Mouse (Mus musculus): ENCODE measurements around the gene Trim80. TPM values are rescaled to one million over a fixed set of nuclear protein-coding genes. Genes with fewer than 3 reads are reported as not detected.

Trim80 gene
- total RNA-seq, 1 experiment = 0.31 TPM

DNA sequence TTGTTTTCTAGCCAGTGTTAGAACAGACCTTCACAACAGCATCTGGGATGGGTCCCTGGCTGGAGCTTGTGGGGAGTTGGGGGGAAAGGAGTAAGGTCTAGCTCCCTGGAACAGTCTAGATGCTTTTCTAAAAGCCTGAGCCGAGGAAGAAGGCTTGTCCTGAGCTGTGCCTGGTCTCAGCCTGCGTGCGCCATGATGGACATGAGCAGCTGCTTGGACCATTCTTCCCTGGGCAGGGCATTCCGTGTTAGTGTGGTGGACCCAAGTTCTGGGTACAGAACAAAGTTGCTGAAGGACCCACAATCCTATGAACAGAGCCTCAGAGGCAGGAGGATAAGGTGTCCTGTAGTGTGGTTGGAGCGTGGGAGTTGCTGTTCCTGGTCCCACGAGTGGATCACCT lies 9.8 kb upstream of the Trim80 start:
- in situ Hi-C loops (cut with MboI; ENCODE audit: low sequenced_read_pairs in 2 of 2, unreplicated experiment in 2 of 2) = no loop called here
- H3K4me3 ChIP-seq (ENCODE audit: insufficient read depth in 1 of 2, low read depth in 1 of 2, low read length in 2 of 2, poor library complexity in 1 of 2, severe bottlenecking in 1 of 2) = no peak overlapping the region
- H3K27ac ChIP-seq (ENCODE audit: insufficient read depth, low read depth, low read length, poor library complexity, severe bottlenecking) = no peak overlapping the region
- DNase-seq (ENCODE audit: low read depth, low spot score) = no peak
- H3K36me3 ChIP-seq (ENCODE audit: control insufficient read depth, insufficient read depth, low read length, poor library complexity, severe bottlenecking) = peaks cover 24% of the 10 kb centered on the region; the same call in 1 of the 2 replicates
- no peak overlapping the region for H3K9ac ChIP-seq (ENCODE audit: insufficient read depth, low read depth, low read length, poor library complexity, severe bottlenecking)
- peaks cover 4 to 6% of the 10 kb centered on the region in 2 experiments; a peak in 2 of 4 replicates for H3K4me1 ChIP-seq (ENCODE audit: control insufficient read depth in 2 of 2, insufficient read depth in 2 of 2, low read length in 2 of 2, poor library complexity in 1 of 2)
- no peaks in the 10 kb centered on the region for H3K9me3 ChIP-seq (ENCODE audit: control insufficient read depth, insufficient read depth, low read depth, low read length)
- TF ChIP-seq CHD2 (IDR thresholded peaks at IDR 0.05; ENCODE audit: low read depth, low read length) (no peak), ZNF384 (IDR thresholded peaks at IDR 0.05; ENCODE audit: low read depth, low read length) (no peak), MAFK (IDR thresholded peaks at IDR 0.05; ENCODE audit: insufficient read depth, low read depth, low read length) (no peak)

DNA sequence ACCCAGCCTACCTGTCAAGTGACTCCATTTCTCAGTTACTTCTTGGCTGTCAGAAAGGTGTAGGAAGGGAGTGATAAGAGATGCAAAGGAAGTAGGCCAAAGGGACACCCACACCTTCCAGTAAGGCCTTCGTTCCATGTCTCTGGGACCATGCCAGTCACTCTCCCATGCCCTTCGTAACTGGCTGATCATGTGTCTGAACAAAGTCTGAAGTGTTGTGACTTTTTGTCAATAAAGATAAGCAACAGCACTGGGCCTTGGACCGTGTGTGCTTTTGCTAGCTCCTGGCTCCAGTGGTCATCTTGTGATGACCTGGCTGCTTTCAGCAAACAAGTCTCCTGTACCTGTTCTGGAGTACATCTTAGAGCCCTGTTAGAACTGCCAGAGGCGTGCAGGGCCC lies 7.5 kb upstream of the Trim80 start:
- no peak for DNase-seq (ENCODE audit: low read depth, low spot score)
- Histone ChIP-seq H3K4me3 (ENCODE audit: insufficient read depth in 1 of 2, low read depth in 1 of 2, low read length in 2 of 2, poor library complexity in 1 of 2, severe bottlenecking in 1 of 2) (no peak overlapping the region), H3K9ac (ENCODE audit: insufficient read depth, low read depth, low read length, poor library complexity, severe bottlenecking) (no peak overlapping the region), H3K36me3 (ENCODE audit: control insufficient read depth, insufficient read depth, low read length, poor library complexity, severe bottlenecking) (peaks cover 24% of the 10 kb centered on the region; the same call in 1 of the 2 replicates), H3K4me1 (ENCODE audit: control insufficient read depth in 2 of 2, insufficient read depth in 2 of 2, low read length in 2 of 2, poor library complexity in 1 of 2) (peaks cover 5% of the 10 kb centered on the region in 2 experiments; a peak in 2 of 4 replicates), H3K9me3 (ENCODE audit: control insufficient read depth, insufficient read depth, low read depth, low read length) (no peaks in the 10 kb centered on the region), H3K27ac (ENCODE audit: insufficient read depth, low read depth, low read length, poor library complexity, severe bottlenecking) (no peak overlapping the region)
- TF ChIP-seq CHD2 (IDR thresholded peaks at IDR 0.05; ENCODE audit: low read depth, low read length) (no peak), HCFC1 (IDR thresholded peaks at IDR 0.05; ENCODE audit: borderline replicate concordance, insufficient read depth, low read length) (no peak), MAFK (IDR thresholded peaks at IDR 0.05; ENCODE audit: insufficient read depth, low read depth, low read length) (no peak), ZNF384 (IDR thresholded peaks at IDR 0.05; ENCODE audit: low read depth, low read length) (no peak), ZC3H11A (IDR thresholded peaks at IDR 0.05; ENCODE audit: borderline replicate concordance, low read depth, low read length) (no peak)
- in situ Hi-C loops (cut with MboI; ENCODE audit: low sequenced_read_pairs in 2 of 2, unreplicated experiment in 2 of 2) = no loop called here

- H3K36me3 ChIP-seq (ENCODE audit: control insufficient read depth, insufficient read depth, low read length, poor library complexity, severe bottlenecking) = peaks cover 23% of the 10 kb centered on the region; the same call in 1 of the 2 replicates
Observed at GRCm38 (mm10) chr11:115433342-115433741, 7.0 kb upstream of the Trim80 start.

DNA sequence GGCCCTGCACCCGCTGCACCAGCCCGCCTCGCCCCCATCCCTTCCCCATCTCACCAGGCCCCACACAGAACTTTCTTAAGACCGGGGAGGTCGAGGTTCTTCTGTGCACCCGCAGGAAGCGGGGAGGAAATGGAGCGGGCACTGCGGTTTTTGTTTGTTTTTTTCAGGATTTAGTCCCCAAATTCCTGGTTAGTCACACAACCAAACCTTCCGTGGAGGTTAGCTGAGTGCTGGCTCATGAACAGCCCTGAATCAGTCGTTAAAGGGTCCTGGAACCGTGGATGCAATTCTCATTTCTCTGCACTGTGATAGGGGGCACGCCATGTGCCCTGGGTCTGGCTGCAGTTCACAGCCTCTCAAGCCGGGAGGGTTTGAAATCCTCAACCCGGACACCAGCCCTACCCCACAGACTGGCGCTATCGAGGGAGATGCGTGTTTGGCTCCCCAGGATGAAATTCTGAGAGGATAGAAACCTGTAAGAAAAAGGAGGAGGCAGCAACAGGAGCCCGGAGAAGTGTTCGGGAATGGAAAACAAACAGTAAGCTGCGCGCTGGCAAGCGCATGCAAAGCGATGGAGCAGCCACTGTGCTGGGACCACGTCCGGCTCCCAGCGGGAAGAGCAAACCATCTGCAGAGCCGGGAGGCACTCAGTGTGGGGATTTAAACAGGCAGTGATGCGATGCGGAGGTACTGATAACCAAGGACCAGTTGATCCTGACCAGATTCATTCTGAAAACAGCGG lies 4.6 kb upstream of the Trim80 start:
- DNase-seq (ENCODE audit: low read depth, low spot score) = no peak
- Histone ChIP-seq H3K36me3 (ENCODE audit: control insufficient read depth, insufficient read depth, low read length, poor library complexity, severe bottlenecking) (peaks cover 7% of the 10 kb centered on the region; the same call in 1 of the 2 replicates), H3K9ac (ENCODE audit: insufficient read depth, low read depth, low read length, poor library complexity, severe bottlenecking) (peak overlapping the region; percentile 67), H3K9me3 (ENCODE audit: control insufficient read depth, insufficient read depth, low read depth, low read length) (no peaks in the 10 kb centered on the region), H3K4me3 (ENCODE audit: insufficient read depth in 1 of 2, low read depth in 1 of 2, low read length in 2 of 2, poor library complexity in 1 of 2, severe bottlenecking in 1 of 2) (peak overlapping the region; percentile 20 to 47), H3K4me1 (ENCODE audit: control insufficient read depth in 2 of 2, insufficient read depth in 2 of 2, low read length in 2 of 2, poor library complexity in 1 of 2) (peaks cover 2 to 3% of the 10 kb centered on the region in 2 experiments; a peak in 1 of 4 replicates), H3K27ac (ENCODE audit: insufficient read depth, low read depth, low read length, poor library complexity, severe bottlenecking) (no peak overlapping the region)
- TF ChIP-seq HCFC1 (IDR thresholded peaks at IDR 0.05; ENCODE audit: borderline replicate concordance, insufficient read depth, low read length) (no peak), ZNF384 (IDR thresholded peaks at IDR 0.05; ENCODE audit: low read depth, low read length) (no peak), ZC3H11A (IDR thresholded peaks at IDR 0.05; ENCODE audit: borderline replicate concordance, low read depth, low read length) (no peak), MAFK (IDR thresholded peaks at IDR 0.05; ENCODE audit: insufficient read depth, low read depth, low read length) (no peak), CHD2 (IDR thresholded peaks at IDR 0.05; ENCODE audit: low read depth, low read length) (no peak)
- in situ Hi-C loops (cut with MboI; ENCODE audit: low sequenced_read_pairs in 2 of 2, unreplicated experiment in 2 of 2) = no loop called here

More at GRCm38 (mm10) chr11:115433342-115433741, 7.0 kb upstream of the Trim80 start:
- Histone ChIP-seq H3K9ac (ENCODE audit: insufficient read depth, low read depth, low read length, poor library complexity, severe bottlenecking) (no peak overlapping the region), H3K9me3 (ENCODE audit: control insufficient read depth, insufficient read depth, low read depth, low read length) (no peaks in the 10 kb centered on the region), H3K4me3 (ENCODE audit: insufficient read depth in 1 of 2, low read depth in 1 of 2, low read length in 2 of 2, poor library complexity in 1 of 2, severe bottlenecking in 1 of 2) (no peak overlapping the region), H3K4me1 (ENCODE audit: control insufficient read depth in 2 of 2, insufficient read depth in 2 of 2, low read length in 2 of 2, poor library complexity in 1 of 2) (peaks cover 2 to 3% of the 10 kb centered on the region in 2 experiments; a peak in 1 of 4 replicates), H3K27ac (ENCODE audit: insufficient read depth, low read depth, low read length, poor library complexity, severe bottlenecking) (no peak overlapping the region)
- no peak for DNase-seq (ENCODE audit: low read depth, low spot score)
- no peak for TF ChIP-seq MAFK (IDR thresholded peaks at IDR 0.05; ENCODE audit: insufficient read depth, low read depth, low read length)
- TF ChIP-seq HCFC1 (IDR thresholded peaks at IDR 0.05; ENCODE audit: borderline replicate concordance, insufficient read depth, low read length) = no peak
- TF ChIP-seq ZC3H11A (IDR thresholded peaks at IDR 0.05; ENCODE audit: borderline replicate concordance, low read depth, low read length) = no peak
- TF ChIP-seq ZNF384 (IDR thresholded peaks at IDR 0.05; ENCODE audit: low read depth, low read length) = no peak
- TF ChIP-seq CHD2 (IDR thresholded peaks at IDR 0.05; ENCODE audit: low read depth, low read length) = no peak
- in situ Hi-C loops (cut with MboI; ENCODE audit: low sequenced_read_pairs in 2 of 2, unreplicated experiment in 2 of 2) = no loop called here

All from ES-E14 (cell line).